Mouse (Mus musculus) gastrocnemius, adult 2 months (tissue): ENCODE results near the gene Lyl1. TPM values are rescaled to one million over a fixed set of nuclear protein-coding genes. Genes with fewer than 3 reads are reported as not detected.

ENCODE experiments used
- DNase-seq: peaks from one replicate; pipeline ENCODE4 v3.0.0; 2022
- H3K27ac ChIP-seq: fragments of 200-600 bp; 2 replicates; pipeline ENCODE4 v1.8.1; 2022; ENCODE audit warnings: mild to moderate bottlenecking
- H3K4me3 ChIP-seq: fragments of 200-600 bp; 2 replicates; pipeline ENCODE4 v1.8.1; 2022; ENCODE audit warnings: mild to moderate bottlenecking, moderate library complexity
- CTCF ChIP-seq: fragments of 200-600 bp; IDR thresholded peaks from 2 replicates; pipeline ENCODE4 v1.8.1; 2022; ENCODE audit warnings: antibody characterized with exemption, mild to moderate bottlenecking, moderate library complexity
- intact Hi-C: fragments of 180-260 bp; cut with DNase I; formaldehyde crosslinking; loops from one replicate; pipeline ENCODE4 v1.15.1; 2025
- total RNA-seq, 2 experiments: library from RNA; stranded (reverse); gene quantifications; 2 replicates each; pipeline ENCODE4 v1.2.3; 2021

The Lyl1 gene
- total RNA-seq, 2 experiments from 2014 or later = 1.1 to 1.3 TPM

DNA sequence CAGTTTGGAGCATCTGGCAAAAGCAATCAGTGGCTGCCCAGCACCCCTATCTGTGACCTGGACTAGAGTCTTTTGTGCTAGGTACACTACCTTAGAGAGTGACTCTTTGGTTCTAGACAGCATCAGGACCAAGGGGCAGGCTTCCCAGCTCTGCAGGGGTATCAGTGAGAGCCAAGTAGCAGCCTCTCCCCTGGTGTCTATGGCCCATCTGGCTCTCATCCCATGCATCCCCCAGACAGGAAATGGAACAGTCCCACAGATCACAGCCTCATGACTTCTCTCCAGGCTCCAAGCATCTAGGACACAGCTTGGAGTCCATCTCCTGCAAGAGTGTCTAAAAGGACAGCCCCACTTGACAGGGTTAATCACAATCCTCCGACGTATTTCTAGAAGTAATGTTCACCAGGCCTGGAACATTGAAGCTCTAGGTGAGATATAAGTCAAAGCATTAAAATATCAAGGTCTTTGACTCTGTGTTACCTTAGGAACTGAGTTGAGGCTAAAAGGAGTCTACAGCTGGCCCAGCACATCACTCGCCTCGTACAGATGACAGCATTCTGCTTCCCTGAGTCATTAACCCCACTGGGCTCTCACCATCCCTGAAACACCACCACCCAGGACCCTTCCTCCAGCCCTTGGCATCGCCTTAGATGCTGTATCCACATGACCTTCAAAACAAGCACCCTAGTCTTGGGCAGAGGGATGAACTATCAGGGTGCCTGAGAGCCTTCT lies 17.9 kb downstream of the Lyl1 start:
- no peak for TF ChIP-seq CTCF
- intact Hi-C loops = loop anchor here (2.0 kb wide), 1 partner anchor 16 kb away; no protein-coding TSS in a partner anchor
- Histone ChIP-seq H3K4me3 (peak overlapping the region; percentile 19; the same call in 1 of the 2 replicates), H3K27ac (peak overlapping the region; percentile 96)
- DNase-seq = no peak

DNA sequence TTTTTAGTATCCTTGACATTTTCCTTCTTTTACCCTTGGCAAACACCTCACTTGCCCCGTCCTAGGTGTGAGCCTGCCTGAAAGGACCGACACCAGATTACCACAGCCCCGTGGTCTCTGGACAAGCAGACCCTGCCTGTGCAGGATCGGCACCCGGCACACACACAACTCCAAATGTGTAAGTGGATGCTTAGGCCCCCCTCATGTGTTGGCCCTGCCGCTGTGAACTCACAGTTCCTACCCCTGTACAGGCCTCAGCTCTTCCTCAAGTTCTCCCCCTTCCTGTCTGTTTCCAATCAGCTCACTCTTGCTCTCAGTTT lies 21.2 kb downstream of the Lyl1 start:
- intact Hi-C loops = no loop called here
- no peak for TF ChIP-seq CTCF
- Histone ChIP-seq H3K4me3 (peak overlapping the region; percentile 55), H3K27ac (peak overlapping the region; percentile 96)
- no peak for DNase-seq

GRCm38 (mm10) chr8:84722850-84723570 lies 21.8 kb downstream of the Lyl1 start, which contains the start of gene G430095P16Rik:
G430095P16Rik (plus strand) TSS chr8:84723007.
- TF ChIP-seq CTCF = peak; percentile 36
- peak; percentile 91 for DNase-seq
- peak within 1 kb of the TSS; percentile 96 for H3K27ac ChIP-seq
- intact Hi-C loops = no loop called here
- peak within 1 kb of the TSS; percentile 55 for H3K4me3 ChIP-seq

DNA sequence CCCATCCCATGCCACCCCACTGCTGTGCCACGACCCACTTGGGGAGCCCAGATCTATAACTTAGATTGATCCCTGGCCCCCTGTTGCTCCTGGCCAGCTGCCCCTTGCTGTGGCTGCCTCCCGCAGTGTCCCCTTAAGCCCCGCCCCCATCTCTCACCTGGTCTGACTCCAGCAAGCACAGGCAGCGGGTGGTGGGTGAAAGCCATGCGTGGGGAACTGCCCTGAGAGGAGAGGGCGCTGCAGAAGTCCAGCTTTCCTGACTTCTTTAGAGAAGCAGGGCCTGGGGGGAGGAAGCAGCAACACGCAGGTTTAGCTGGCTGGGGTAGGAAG lies 22.3 kb downstream of the Lyl1 start:
- TF ChIP-seq CTCF = no peak
- H3K4me3 ChIP-seq = peak overlapping the region; percentile 55
- H3K27ac ChIP-seq = peak overlapping the region; percentile 96
- intact Hi-C loops = no loop called here
- peak; percentile 71 for DNase-seq

DNA sequence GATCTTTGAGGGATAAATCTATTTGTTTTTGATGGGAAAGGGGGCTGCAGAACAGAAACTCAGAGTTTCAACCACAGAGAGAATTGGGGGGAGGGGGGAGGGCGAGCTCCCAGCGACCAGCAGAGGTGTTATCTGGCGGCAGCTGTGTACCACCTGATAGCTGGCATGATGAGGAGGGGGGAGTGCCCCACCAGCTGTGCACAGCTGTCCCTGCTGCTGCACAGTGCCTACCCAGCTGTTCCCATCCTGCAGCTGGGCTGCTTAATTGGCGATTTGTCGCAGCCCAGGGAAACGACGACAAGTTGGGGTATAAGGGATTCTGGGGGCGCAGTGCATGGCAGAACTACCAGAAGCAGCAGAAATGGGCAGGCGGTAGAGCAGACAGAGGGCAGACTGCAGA lies 23.4 kb downstream of the Lyl1 start:
- peak; percentile 31 for DNase-seq
- Histone ChIP-seq H3K4me3 (peak overlapping the region; percentile 55), H3K27ac (peak overlapping the region; percentile 96)
- intact Hi-C loops = no loop called here
- no peak for TF ChIP-seq CTCF

DNA sequence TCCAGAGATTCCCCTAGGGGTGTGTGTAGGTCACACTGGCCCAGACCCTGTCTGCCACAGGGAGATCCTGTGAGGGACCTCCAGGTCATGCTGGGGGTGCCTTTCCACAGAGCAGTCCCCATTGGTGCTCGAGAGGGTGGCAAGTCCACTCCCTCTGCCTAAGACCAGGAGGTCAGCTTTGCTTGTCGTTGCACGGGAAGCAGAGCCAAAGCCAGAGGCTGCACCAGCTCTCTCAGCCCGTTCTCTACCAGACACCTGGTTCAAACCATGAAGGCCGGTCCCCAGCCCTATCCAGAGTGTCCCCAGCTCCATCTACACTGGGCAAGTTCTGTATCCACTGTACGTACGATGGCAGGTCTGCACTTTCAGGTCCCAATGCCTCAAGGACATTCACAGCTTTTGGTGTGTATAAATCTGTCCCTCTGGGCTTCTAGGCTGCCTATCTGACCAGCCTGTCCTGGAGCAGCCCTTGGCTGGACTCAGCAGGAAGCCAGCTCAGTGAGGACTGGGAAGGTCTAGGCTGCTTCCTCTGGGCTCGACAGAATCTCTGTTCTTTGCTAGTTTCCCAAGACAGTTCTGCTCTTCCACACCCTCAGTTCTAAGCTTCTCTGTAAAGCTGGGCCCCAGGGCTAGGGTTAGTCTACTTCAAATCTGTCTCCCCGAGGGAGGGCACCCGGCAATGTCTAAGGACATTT lies 24.1 kb downstream of the Lyl1 start:
- Histone ChIP-seq H3K27ac (peak overlapping the region; percentile 96), H3K4me3 (peak overlapping the region; percentile 42)
- intact Hi-C loops = no loop called here
- TF ChIP-seq CTCF = no peak
- DNase-seq = peak; percentile 44

DNA sequence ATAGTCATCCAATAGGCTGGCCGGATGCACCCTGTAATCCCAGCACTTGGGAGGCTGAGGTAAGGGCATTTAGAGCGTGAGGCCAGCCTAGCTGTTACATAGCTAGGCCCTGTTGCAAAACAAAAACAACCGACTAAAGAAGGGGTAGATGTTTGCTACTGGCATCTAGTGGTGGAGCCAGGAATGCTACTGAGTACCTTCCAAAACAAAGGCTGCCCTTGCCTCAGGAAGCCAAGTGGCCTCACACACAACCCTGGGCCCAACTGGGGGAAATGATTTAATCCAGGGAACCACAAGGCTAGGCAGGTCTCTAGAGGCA lies 24.6 kb downstream of the Lyl1 start:
- DNase-seq = peak; percentile 78
- TF ChIP-seq CTCF = peak; percentile 67
- intact Hi-C loops = no loop called here
- Histone ChIP-seq H3K27ac (peak overlapping the region; percentile 96), H3K4me3 (no peak overlapping the region; the same call in 1 of the 2 replicates)

- intact Hi-C loops = no loop called here
- H3K27ac ChIP-seq = peak overlapping the region; percentile 96
- DNase-seq = no peak
- H3K4me3 ChIP-seq = no peak overlapping the region
- no peak for TF ChIP-seq CTCF
Observed at GRCm38 (mm10) chr8:84728474-84728873, 27.2 kb downstream of the Lyl1 start.

DNA sequence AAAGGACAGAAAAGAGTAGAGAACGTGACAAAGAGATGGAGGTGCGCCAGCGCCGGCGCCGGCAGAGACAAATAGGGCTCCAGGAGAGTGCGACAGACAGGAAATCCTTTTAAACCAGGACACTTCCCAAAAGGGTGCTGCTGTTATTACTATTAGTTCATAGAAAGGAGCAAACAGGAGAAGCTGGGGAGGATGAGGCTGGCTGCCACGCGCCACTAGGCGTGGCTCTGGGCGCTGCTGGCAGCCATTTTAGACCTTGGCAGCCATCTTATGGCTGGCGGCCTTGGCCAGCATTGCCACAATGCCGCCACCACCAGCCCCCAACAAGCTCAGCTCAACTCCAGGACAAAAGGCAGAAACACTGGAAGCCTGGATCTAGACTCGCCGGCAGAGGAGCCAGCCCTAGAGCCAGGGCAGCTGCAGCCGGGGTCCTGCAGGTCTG lies 28.7 kb downstream of the Lyl1 start:
- peak; percentile 83 for DNase-seq
- intact Hi-C loops = no loop called here
- Histone ChIP-seq H3K4me3 (peak overlapping the region; percentile 55), H3K27ac (peak overlapping the region; percentile 96)
- TF ChIP-seq CTCF = no peak

- TF ChIP-seq CTCF = no peak
- peak; percentile 85 for DNase-seq
- Histone ChIP-seq H3K27ac (peak overlapping the region; percentile 96), H3K4me3 (peak overlapping the region; percentile 55)
- intact Hi-C loops = no loop called here
Observed at GRCm38 (mm10) chr8:84730541-84731370, 29.5 kb downstream of the Lyl1 start.

DNA sequence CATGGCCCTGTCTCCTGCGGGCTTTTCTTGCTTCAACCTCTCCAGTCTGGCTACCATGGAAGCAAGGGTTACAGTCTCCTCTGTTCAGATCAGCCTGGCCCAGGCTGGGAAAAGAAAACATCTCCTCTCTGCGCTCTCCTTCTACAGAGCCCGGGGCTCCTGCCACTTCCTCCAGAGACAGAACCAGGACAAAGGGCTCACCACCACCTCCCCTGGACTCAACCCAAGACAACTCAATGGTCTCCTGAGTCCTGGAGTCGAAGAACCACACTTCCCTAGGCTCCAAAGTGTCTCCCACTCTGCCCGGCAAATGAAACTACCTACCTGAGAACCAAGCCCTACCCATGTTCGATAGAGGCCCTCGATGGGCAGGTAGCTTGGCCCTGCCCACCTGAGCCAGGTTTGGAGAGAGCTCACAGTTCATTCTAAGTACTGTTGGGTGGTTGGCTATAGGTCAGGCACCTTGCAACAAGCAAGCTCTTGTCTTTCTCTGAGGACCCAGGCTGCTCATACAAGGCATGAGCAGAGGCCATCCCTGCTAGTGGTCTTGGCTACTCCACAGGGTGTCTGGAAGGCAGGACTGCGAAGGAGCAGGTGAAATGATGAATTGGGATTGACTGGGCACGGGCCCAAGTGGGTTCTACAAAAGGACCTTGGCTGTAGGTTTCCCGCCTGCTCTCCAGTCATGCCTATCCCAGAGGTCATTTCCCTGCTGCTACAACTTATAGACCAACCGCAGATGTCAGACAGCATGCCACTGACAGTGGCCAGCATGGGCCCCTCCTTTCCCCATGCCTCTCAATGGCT lies 30.3 kb downstream of the Lyl1 start:
- Histone ChIP-seq H3K4me3 (peak overlapping the region; percentile 55), H3K27ac (peak overlapping the region; percentile 96)
- TF ChIP-seq CTCF = no peak
- no peak for DNase-seq
- intact Hi-C loops = no loop called here
